ENCODE assay signal across 9 mouse cellular contexts in genomic region chr11:55419296-55419677, GRCm38 (mm10). TPM values are rescaled to one million over a fixed set of nuclear protein-coding genes. Genes with fewer than 3 reads are reported as not detected.
DNase-seq lines count a peak whose midpoint lies in the region; ATAC-seq and TF ChIP-seq lines count a peak whose summit lies in the region.
"Had no signal": no experiment of that assay in that cellular context is flagged by ENCODE, and none has a peak within 500 bp of the region (broad histone marks: within the 10 kb centered on the region; RNA-seq: fewer than 3 reads in every experiment).

No protein-coding gene starts in this region.

- no peak for TF ChIP-seq CTCF in bone marrow, adult 2 months (IDR thresholded peaks at IDR 0.05; ENCODE audit: control insufficient read depth, insufficient read depth, low read length)

- DNase-seq in kidney, adult 11 months = no peak
- DNase-seq in right cerebral cortex, postnatal 4 days = peak; percentile 26

- peak overlapping the region; percentile 95 for H3K27ac ChIP-seq in kidney, embryonic 14.5 days (ENCODE audit: low read depth, low read length)
- H3K27ac ChIP-seq in bone marrow, adult 2 months (ENCODE audit: control insufficient read depth, insufficient read depth, low read depth, low read length, poor library complexity) = peak overlapping the region; percentile 10; the same call in 1 of the 2 replicates
- H3K27ac ChIP-seq in forebrain, embryonic 15.5 days (replicated peaks) = peak overlapping the region; percentile 22; the same call in 1 of the 2 replicates
- H3K27ac ChIP-seq in hindbrain, embryonic 15.5 days (replicated peaks) = peak overlapping the region; percentile 76
- H3K27ac ChIP-seq in liver, embryonic 16.5 days (ENCODE audit: low read length) = no peak overlapping the region

- H3K27me3 ChIP-seq in kidney, embryonic 14.5 days (ENCODE audit: control insufficient read depth, insufficient read depth, low read length) = no peaks in the 10 kb centered on the region
- H3K27me3 ChIP-seq in forebrain, embryonic 15.5 days = no peaks in the 10 kb centered on the region
- H3K27me3 ChIP-seq in hindbrain, embryonic 15.5 days = no peaks in the 10 kb centered on the region
- no peaks in the 10 kb centered on the region; the same call in 1 of the 2 replicates for H3K27me3 ChIP-seq in liver, embryonic 16.5 days (ENCODE audit: control insufficient read depth, insufficient read depth, low read depth, low read length)

- peaks cover 54% of the 10 kb centered on the region for H3K4me1 ChIP-seq in kidney, embryonic 14.5 days (ENCODE audit: control insufficient read depth, insufficient read depth, low read length)
- H3K4me1 ChIP-seq in bone marrow, adult 2 months (ENCODE audit: control insufficient read depth, insufficient read depth, low read length) = no peaks in the 10 kb centered on the region; the same call in 1 of the 2 replicates
- H3K4me1 ChIP-seq in forebrain, embryonic 15.5 days = peaks cover 36% of the 10 kb centered on the region
- H3K4me1 ChIP-seq in hindbrain, embryonic 15.5 days (replicated peaks) = peaks cover 38% of the 10 kb centered on the region
- no peaks in the 10 kb centered on the region; the same call in none of the 2 replicates for H3K4me1 ChIP-seq in liver, embryonic 16.5 days (ENCODE audit: control insufficient read depth, low read depth, low read length)

- peak overlapping the region; percentile 79 for H3K9ac ChIP-seq in kidney, embryonic 14.5 days (ENCODE audit: low read depth, low read length)
- peak overlapping the region; percentile 12 for H3K9ac ChIP-seq in forebrain, embryonic 15.5 days (replicated peaks)
- H3K9ac ChIP-seq in hindbrain, embryonic 15.5 days = peak overlapping the region; percentile 43
- peak overlapping the region; percentile 14; the same call in 1 of the 2 replicates for H3K9ac ChIP-seq in liver, embryonic 16.5 days (ENCODE audit: low read depth, low read length)

- no peaks in the 10 kb centered on the region for H3K9me3 ChIP-seq in kidney, embryonic 14.5 days (ENCODE audit: control insufficient read depth, low read length)
- H3K9me3 ChIP-seq in forebrain, embryonic 15.5 days = no peaks in the 10 kb centered on the region
- H3K9me3 ChIP-seq in hindbrain, embryonic 15.5 days = no peaks in the 10 kb centered on the region
- no peaks in the 10 kb centered on the region for H3K9me3 ChIP-seq in liver, embryonic 16.5 days (replicated peaks; ENCODE audit: control insufficient read depth, low read length)

- peak overlapping the region; percentile 70 for H3K4me3 ChIP-seq in kidney, embryonic 14.5 days (ENCODE audit: low read length)
- H3K4me3 ChIP-seq in bone marrow, adult 2 months (replicated peaks; ENCODE audit: control insufficient read depth, low read depth, low read length) = peak overlapping the region; percentile 26
- H3K4me3 ChIP-seq in forebrain, embryonic 15.5 days = peak overlapping the region; percentile 33
- peak overlapping the region; percentile 32 for H3K4me3 ChIP-seq in hindbrain, embryonic 15.5 days
- peak overlapping the region; percentile 32 for H3K4me3 ChIP-seq in liver, embryonic 16.5 days (ENCODE audit: low read depth, low read length)

- WGBS in kidney, embryonic 14.5 days = 6% methylated on average over 4 of the region's 4 CpGs
- 61% methylated on average over 4 of the region's 4 CpGs for WGBS in bone marrow, adult 2 months
- WGBS in forebrain, embryonic 15.5 days = 4% methylated on average over 4 of the region's 4 CpGs
- WGBS in hindbrain, embryonic 15.5 days = 2% methylated on average over 4 of the region's 4 CpGs
- 33% methylated on average over 4 of the region's 4 CpGs for WGBS in liver, embryonic 16.5 days (ENCODE audit: insufficient replicate concordance)

- no peaks in the 10 kb centered on the region; the same call in 1 of the 2 replicates for H3K36me3 ChIP-seq in kidney, embryonic 14.5 days (ENCODE audit: control insufficient read depth, insufficient read depth, low read length)
- H3K36me3 ChIP-seq in forebrain, embryonic 15.5 days = no peaks in the 10 kb centered on the region
- no peaks in the 10 kb centered on the region for H3K36me3 ChIP-seq in hindbrain, embryonic 15.5 days
- no peaks in the 10 kb centered on the region for H3K36me3 ChIP-seq in liver, embryonic 16.5 days (ENCODE audit: control insufficient read depth, insufficient read depth)

- H3K4me2 ChIP-seq in kidney, embryonic 14.5 days (replicated peaks; ENCODE audit: low read depth, low read length) = peak overlapping the region; percentile 59
- H3K4me2 ChIP-seq in forebrain, embryonic 15.5 days (replicated peaks) = peak overlapping the region; percentile 45
- peak overlapping the region; percentile 52 for H3K4me2 ChIP-seq in hindbrain, embryonic 15.5 days
- H3K4me2 ChIP-seq in liver, embryonic 16.5 days (ENCODE audit: low read depth, low read length) = no peak overlapping the region

- TF ChIP-seq POLR2A in bone marrow, adult 2 months (IDR thresholded peaks at IDR 0.05; ENCODE audit: borderline replicate concordance, control insufficient read depth, low read depth, low read length) = no peak

- ATAC-seq in kidney, embryonic 14.5 days (ENCODE audit: low FRiP score, low TSS enrichment) = no peak
- no peak for ATAC-seq in forebrain, embryonic 15.5 days (replicated peaks)
- ATAC-seq in hindbrain, embryonic 15.5 days (ENCODE audit: low FRiP score, low read depth) = no peak
- ATAC-seq in liver, embryonic 16.5 days (ENCODE audit: low read depth) = no peak
- ATAC-seq in granulocyte monocyte progenitor cell, adult 5-6 weeks (replicated peaks; ENCODE audit: poor library complexity, severe bottlenecking) = no peak

RNA-seq across cellular contexts. Expression of gene Sparc, which starts 3.7 kb away (rescaled TPM):
- polyA plus RNA-seq in kidney, embryonic 14.5 days (2014; fragmentation: Nextera tagmentation; extraction: Ambion mirVana) = 817 and 919 TPM in 2 replicates
- 79.8 and 90.9 TPM in 2 replicates for polyA plus RNA-seq in bone marrow, adult 2 months (2011; ENCODE audit: insufficient read depth, insufficient read length, low replicate concordance, missing spikeins)
- 320 and 352 TPM in 2 replicates for polyA plus RNA-seq in forebrain, embryonic 15.5 days (2015; fragmentation: Nextera tagmentation; extraction: Ambion mirVana)
- 578 and 599 TPM in 2 replicates for polyA plus RNA-seq in hindbrain, embryonic 15.5 days (2015; fragmentation: Nextera tagmentation; extraction: Ambion mirVana)
- 148 and 175 TPM in 2 replicates for polyA plus RNA-seq in liver, embryonic 16.5 days (2015; fragmentation: Nextera tagmentation; extraction: Ambion mirVana)
- total RNA-seq in granulocyte monocyte progenitor cell, adult 5-6 weeks (2014; fragmentation: Nextera tagmentation) = not detected in 2 replicates
- total RNA-seq in granulocyte monocyte progenitor cell, adult 5-6 weeks (2017) = 0.31 TPM in 1 of 2 replicates, not detected in the other
- total RNA-seq: MEL had no signal

RNA-seq across cellular contexts. Expression of gene Atox1, which starts 41.8 kb away (rescaled TPM):
- polyA plus RNA-seq in kidney, embryonic 14.5 days (2014; fragmentation: Nextera tagmentation; extraction: Ambion mirVana) = 389 and 470 TPM in 2 replicates
- polyA plus RNA-seq in bone marrow, adult 2 months (2011; ENCODE audit: insufficient read depth, insufficient read length, low replicate concordance, missing spikeins) = 75.4 and 128 TPM in 2 replicates
- polyA plus RNA-seq in forebrain, embryonic 15.5 days (2015; fragmentation: Nextera tagmentation; extraction: Ambion mirVana) = 257 and 262 TPM in 2 replicates
- polyA plus RNA-seq in hindbrain, embryonic 15.5 days (2015; fragmentation: Nextera tagmentation; extraction: Ambion mirVana) = 275 and 278 TPM in 2 replicates
- polyA plus RNA-seq in liver, embryonic 16.5 days (2015; fragmentation: Nextera tagmentation; extraction: Ambion mirVana) = 195 and 207 TPM in 2 replicates
- total RNA-seq in granulocyte monocyte progenitor cell, adult 5-6 weeks (2014; fragmentation: Nextera tagmentation) = 164 and 224 TPM in 2 replicates
- 52.8 and 89.1 TPM in 2 replicates for total RNA-seq in granulocyte monocyte progenitor cell, adult 5-6 weeks (2017)

RNA-seq across cellular contexts. Expression of gene G3bp1, which starts 50.2 kb away (rescaled TPM):
- polyA plus RNA-seq in kidney, embryonic 14.5 days (2014; fragmentation: Nextera tagmentation; extraction: Ambion mirVana) = 151 and 230 TPM in 2 replicates
- 29.5 and 38.1 TPM in 2 replicates for polyA plus RNA-seq in bone marrow, adult 2 months (2011; ENCODE audit: insufficient read depth, insufficient read length, low replicate concordance, missing spikeins)
- 154 and 161 TPM in 2 replicates for polyA plus RNA-seq in forebrain, embryonic 15.5 days (2015; fragmentation: Nextera tagmentation; extraction: Ambion mirVana)
- polyA plus RNA-seq in hindbrain, embryonic 15.5 days (2015; fragmentation: Nextera tagmentation; extraction: Ambion mirVana) = 100 TPM in 2 replicates
- polyA plus RNA-seq in liver, embryonic 16.5 days (2015; fragmentation: Nextera tagmentation; extraction: Ambion mirVana) = 51.7 and 55.2 TPM in 2 replicates
- 87.8 and 97.3 TPM in 2 replicates for total RNA-seq in granulocyte monocyte progenitor cell, adult 5-6 weeks (2014; fragmentation: Nextera tagmentation)
- 130 and 133 TPM in 2 replicates for total RNA-seq in granulocyte monocyte progenitor cell, adult 5-6 weeks (2017)

Comparison
In these comparisons a context has a peak if more than half of its experiments do, and no peak if none do; other contexts are left out.
1. H3K9ac ChIP-seq: peak in every context shown above with its lines; median percentile 79 in kidney, embryonic 14.5 days; 43 in hindbrain, embryonic 15.5 days; 14 in liver, embryonic 16.5 days; 12 in forebrain, embryonic 15.5 days.